Mouse (Mus musculus) hindbrain, embryonic 10.5 days (tissue): ENCODE data around the gene Tmem201. TPM values are rescaled to one million over a fixed set of nuclear protein-coding genes. Genes with fewer than 3 reads are reported as not detected.

Experiments
- DNase-seq: peaks from one replicate; pipeline ENCODE4 v3.0.0-alpha.2; 2017; ENCODE audit warnings: low spot score
- H3K27ac ChIP-seq: fragments of 300-500 bp; sonication (generic); 2 replicates; pipeline ENCODE4 v1.5.1; 2016; ENCODE audit warnings: mild to moderate bottlenecking, moderate library complexity
- H3K27me3 ChIP-seq: fragments of 300-500 bp; sonication (generic); 2 replicates; pipeline ENCODE4 v1.6.1; 2016; ENCODE audit warnings: mild to moderate bottlenecking; ENCODE audit not compliant: poor library complexity, insufficient read depth, severe bottlenecking
- H3K36me3 ChIP-seq: fragments of 300-500 bp; sonication (generic); 2 replicates; pipeline ENCODE4 v1.6.1; 2016; ENCODE audit warnings: mild to moderate bottlenecking, moderate library complexity
- H3K4me1 ChIP-seq: fragments of 300-500 bp; sonication (generic); replicated peaks from 2 replicates; pipeline ENCODE4 v1.6.1; 2016; ENCODE audit warnings: mild to moderate bottlenecking
- H3K4me3 ChIP-seq: fragments of 300-500 bp; sonication (generic); 2 replicates; pipeline ENCODE4 v1.5.1; 2016; ENCODE audit warnings: mild to moderate bottlenecking, moderate library complexity
- H3K9me3 ChIP-seq: fragments of 300-500 bp; sonication (generic); 2 replicates; pipeline ENCODE4 v1.6.1; 2016; ENCODE audit warnings: mild to moderate bottlenecking, moderate library complexity
- WGBS: fragments of 180-500 bp; shearing (Covaris S2); methylation state at CpG from one replicate; pipeline ENCODE4 v1.1.7; 2016; 5-methylcytosine and 5-hydroxymethylcytosine counted together
- polyA plus RNA-seq: library from polyadenylated mRNA; unstranded; fragments of >200 nt; fragmentation: Nextera tagmentation; extraction: Ambion mirVana; gene quantifications from 2 replicates; pipeline ENCODE4 v1.2.1, GENCODE M21; 2016

Tmem201 gene
- polyA plus RNA-seq, 1 experiment from 2014 or later, result 44.4 TPM

DNA sequence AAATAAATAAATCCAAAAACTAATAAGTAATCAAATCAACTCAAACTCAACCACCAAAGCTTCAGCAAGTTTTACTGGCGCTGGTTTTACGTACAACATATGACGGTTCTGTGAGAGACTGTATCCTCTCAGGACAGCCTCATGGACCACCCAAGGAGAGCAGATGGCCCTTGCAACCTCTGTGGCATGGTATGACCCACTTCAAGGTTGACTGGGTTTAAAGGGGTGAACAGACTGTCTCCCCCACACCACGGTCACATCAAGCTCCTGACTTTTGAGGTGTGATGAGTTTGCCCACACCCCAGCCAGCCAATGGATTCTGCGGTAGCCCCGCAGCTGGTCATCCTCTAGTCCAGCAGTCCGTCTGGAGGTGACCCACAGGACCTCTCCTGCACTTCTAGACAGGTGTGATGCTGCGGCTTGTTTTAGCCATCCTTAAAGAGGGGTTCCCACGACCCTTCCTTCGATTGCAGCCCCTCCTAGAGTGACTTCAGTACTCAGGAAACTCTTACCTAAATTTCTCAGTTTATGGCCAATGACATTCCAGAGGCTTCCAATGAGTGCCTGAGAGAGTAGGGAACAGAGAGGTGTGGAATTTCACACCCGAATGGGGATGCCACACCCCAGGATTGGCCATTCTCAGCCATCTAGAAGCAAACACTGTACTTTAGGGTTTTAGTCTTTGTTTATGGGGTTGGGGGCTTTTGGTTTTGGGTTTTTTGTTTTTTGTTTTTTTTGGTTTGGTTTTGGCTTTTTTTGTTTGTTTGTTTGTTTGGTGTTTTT is 52.8 kb downstream of the Tmem201 start:
- WGBS, result 85% methylated on average over 11 of the region's 11 CpGs
- no peak for DNase-seq
- H3K4me1 ChIP-seq, result no peaks in the 10 kb centered on the region; the same call in 1 of the 2 replicates
- no peaks in the 10 kb centered on the region for H3K36me3 ChIP-seq
- H3K27ac ChIP-seq, result no peak overlapping the region
- no peak overlapping the region for H3K4me3 ChIP-seq
- peaks cover 9% of the 10 kb centered on the region; the same call in 1 of the 2 replicates for H3K27me3 ChIP-seq
- no peaks in the 10 kb centered on the region for H3K9me3 ChIP-seq

DNA sequence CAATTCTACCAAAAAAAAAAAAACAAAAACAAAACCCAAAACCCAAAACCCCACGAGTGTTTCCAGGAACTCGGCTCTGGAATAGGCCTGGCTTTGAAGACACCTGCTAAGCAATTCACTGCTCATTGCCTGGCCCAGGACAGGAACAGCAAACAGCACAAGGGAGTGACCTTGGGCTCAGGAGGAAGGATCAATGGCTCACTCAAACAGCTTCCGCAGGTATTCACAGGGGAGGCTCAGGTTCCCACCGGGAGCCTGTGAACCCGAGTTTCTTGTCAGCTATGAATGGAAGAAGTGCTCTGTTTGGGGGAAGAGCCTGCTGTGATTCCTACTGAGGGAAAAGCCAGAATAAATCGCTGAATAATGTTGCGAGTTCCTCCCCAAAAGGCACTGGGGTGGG is 54.0 kb downstream of the Tmem201 start:
- Histone ChIP-seq H3K9me3 (no peaks in the 10 kb centered on the region), H3K4me1 (no peaks in the 10 kb centered on the region; the same call in 1 of the 2 replicates), H3K27me3 (peaks cover 9% of the 10 kb centered on the region; the same call in 1 of the 2 replicates), H3K4me3 (no peak overlapping the region), H3K27ac (no peak overlapping the region), H3K36me3 (no peaks in the 10 kb centered on the region)
- DNase-seq, result no peak
- WGBS, result 17% methylated on average over 7 of the region's 7 CpGs

DNA sequence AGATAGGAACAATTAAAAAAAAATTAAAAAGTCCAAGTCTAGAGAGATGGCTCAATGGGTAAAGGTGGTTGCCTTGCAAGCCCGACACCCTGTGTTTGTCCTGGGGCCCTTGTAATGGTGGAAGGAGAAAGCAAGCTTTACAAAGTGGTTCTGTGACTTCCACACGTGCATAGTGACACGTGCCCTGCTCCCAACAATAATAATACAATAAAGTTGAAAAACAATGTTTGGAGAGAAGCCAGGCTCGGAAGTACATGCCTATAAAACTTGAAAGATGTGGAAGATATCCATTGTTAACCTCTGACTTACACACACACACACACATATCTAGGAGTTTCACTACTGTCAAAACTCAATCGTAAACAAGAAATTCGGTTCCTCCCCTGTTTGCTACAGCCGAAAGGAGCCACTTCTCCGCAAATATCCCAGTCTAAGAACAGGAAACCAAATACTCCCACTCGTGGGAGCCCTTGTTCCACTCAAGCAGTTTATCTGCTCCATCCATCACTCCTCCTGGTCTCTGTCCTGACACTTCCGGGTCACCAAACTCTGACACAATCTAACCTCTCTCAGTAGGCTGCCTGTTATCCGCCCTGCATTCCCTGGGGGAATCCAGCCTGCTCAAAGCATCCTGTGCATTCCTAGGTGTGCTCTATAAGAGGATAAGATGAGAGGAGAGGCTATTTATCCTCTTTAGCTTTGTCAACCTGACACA is 58.6 kb downstream of the Tmem201 start:
- Histone ChIP-seq H3K36me3 (no peaks in the 10 kb centered on the region), H3K27me3 (peaks cover 23% of the 10 kb centered on the region), H3K27ac (no peak overlapping the region), H3K9me3 (no peaks in the 10 kb centered on the region), H3K4me1 (peaks cover 24% of the 10 kb centered on the region), H3K4me3 (no peak overlapping the region)
- WGBS, result 71% methylated on average over 11 of the region's 11 CpGs
- no peak for DNase-seq

DNA sequence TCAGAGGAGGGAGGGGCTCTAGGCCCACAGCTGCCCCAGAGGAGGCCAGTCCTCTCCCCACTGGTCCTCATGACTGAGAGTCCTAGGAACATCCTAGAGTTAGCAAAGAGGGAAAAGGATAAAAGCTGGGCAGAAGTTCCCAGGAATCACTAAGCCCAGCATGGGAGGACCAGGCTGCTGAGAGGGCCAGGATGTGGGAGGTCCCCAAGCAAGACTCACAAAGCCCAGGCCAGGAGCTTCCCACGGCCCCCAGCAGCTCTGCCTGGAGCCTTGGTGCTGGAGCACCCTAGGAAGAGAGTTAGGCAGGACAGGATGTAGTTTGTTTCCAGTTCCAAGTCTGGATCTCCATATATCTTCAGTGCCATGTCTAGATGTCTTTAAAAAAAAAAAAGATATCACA is 59.8 kb downstream of the Tmem201 start:
- no peak for DNase-seq
- WGBS, result 55% methylated on average over 1 of the region's 1 CpGs
- Histone ChIP-seq H3K9me3 (no peaks in the 10 kb centered on the region), H3K36me3 (0 out of 2 replicates have a peak, but pooled peaks cover 5% of the 10 kb centered on the region), H3K27ac (no peak overlapping the region), H3K27me3 (peaks cover 35% of the 10 kb centered on the region), H3K4me3 (no peak overlapping the region), H3K4me1 (peaks cover 24% of the 10 kb centered on the region)

DNA sequence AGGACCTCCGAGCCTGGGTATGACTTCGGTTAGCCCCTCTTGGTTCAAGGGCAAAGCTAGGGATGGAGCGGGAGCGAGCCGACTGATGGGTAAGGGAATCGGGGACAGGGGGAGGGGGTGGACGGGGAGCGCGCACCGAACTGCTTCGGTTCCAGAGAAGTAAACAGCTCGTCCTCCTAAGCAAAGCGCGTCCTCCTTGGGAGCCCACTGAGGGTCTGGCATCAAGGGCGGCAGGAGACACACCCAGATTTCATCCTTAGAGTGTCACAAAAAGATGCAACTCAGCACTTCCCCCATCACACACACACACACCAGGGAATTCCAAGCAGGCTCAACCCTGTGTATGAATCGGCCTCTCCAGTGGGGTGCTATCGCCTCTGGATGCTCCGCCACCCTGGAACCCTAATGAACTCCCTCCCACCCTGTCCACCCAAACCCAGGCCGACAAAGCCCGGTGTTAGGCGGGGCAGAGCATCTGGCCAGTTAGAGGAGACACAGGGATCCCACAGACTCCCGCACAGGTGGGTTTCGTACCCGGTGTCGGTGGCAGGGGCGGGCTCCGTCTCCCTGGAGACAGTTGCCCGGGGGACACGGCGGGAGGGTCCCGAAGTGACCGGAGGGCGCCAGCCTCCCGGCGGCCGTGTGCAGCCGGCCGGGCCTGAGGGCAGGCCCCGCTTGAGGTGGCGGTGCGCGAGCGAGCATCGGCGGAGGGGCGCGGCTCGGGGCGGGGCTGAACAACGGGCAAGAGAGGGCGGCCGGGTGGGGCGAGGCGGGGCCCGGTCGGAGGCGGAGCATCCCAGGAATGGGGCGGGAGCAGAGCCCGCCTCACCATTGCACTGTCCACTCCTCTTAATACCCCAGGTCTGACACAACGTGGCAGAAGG is 62.2 kb downstream of the Tmem201 start:
- Histone ChIP-seq H3K4me3 (peak overlapping the region; percentile 72), H3K27ac (peak overlapping the region; percentile 86), H3K9me3 (0 out of 2 replicates have a peak, but pooled peaks cover 4% of the 10 kb centered on the region), H3K27me3 (peaks cover 35% of the 10 kb centered on the region), H3K4me1 (peaks cover 24% of the 10 kb centered on the region), H3K36me3 (peaks cover 15% of the 10 kb centered on the region)
- WGBS, result under 1% methylated on average over 60 of the region's 60 CpGs
- DNase-seq, result peak; percentile 85

DNA sequence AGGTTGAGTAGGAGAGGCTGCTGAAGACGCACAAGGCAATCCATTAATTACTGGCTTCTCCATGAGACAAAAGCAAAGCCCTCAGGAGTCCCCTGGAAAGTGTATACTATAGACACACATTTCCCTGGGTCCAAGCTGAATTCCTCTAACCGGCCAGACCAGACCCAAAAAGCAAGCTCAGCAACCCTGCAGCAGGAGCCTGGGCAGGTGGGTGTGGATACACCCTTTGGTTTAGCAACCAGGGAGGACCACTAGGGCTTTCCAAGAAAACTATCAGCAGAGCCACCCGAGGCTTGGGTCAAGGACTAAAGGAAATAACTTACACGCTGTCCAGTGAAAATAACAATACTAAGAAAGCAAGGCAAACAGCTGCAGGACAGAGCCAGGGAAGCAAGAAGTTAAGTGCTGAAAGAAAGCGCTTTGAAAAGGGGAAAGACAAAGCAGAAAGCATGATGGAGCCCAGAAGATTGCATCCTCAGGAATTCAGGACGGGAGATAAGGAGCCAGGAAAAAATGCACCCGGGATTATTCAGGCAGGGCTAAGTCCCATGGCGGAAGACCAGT is 62.9 kb downstream of the Tmem201 start:
- Histone ChIP-seq H3K4me1 (peaks cover 24% of the 10 kb centered on the region), H3K36me3 (peaks cover 15% of the 10 kb centered on the region), H3K4me3 (peak overlapping the region; percentile 72), H3K27me3 (peaks cover 35% of the 10 kb centered on the region), H3K9me3 (0 out of 2 replicates have a peak, but pooled peaks cover 4% of the 10 kb centered on the region), H3K27ac (peak overlapping the region; percentile 86)
- DNase-seq, result no peak
- 13% methylated on average over 8 of the region's 8 CpGs for WGBS

DNA sequence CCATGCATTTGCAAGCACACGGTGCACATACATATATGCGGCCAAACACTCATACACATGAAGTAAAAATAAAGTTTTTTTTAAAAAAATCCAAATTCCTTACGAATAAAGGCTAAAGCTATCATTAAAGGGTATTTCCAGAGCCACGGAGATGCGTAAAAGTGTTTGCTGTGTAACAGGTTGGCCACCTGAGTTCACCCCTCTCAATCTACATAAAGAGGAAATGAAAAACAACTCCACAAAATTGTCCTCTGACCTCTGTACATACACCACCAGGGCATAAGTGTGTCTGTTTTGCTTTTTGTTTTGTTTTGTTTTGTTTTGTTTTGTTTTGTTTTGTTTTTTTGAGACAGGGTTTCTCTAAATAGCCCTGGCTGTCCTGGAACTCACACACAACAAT is 65.1 kb downstream of the Tmem201 start:
- Histone ChIP-seq H3K4me1 (peaks cover 21% of the 10 kb centered on the region), H3K27me3 (peaks cover 35% of the 10 kb centered on the region), H3K36me3 (peaks cover 15% of the 10 kb centered on the region), H3K27ac (no peak overlapping the region), H3K4me3 (no peak overlapping the region), H3K9me3 (0 out of 2 replicates have a peak, but pooled peaks cover 4% of the 10 kb centered on the region)
- DNase-seq, result no peak
- WGBS, result 95% methylated on average over 5 of the region's 5 CpGs

DNA sequence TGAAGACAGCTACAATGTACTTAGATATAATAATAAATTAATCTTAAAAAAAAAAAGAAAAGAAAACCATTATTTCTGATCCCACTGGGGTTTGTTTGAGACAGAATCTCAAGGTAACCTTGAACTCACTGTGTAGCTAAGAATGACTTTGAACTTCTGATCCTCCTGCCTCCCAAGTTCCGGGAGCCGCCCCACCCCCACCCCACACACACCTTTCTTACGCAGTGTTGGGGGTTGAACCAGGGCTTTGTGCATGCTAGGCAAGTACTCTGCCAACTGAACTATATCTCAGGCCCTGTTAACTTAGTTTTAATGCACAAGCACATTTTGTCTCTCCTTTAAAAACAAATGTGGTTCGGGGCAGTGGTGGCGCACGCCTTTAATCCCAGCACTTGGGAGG is 66.7 kb downstream of the Tmem201 start:
- H3K27me3 ChIP-seq, result peaks cover 30% of the 10 kb centered on the region
- WGBS, result 93% methylated on average over 6 of the region's 6 CpGs
- no peak for DNase-seq

DNA sequence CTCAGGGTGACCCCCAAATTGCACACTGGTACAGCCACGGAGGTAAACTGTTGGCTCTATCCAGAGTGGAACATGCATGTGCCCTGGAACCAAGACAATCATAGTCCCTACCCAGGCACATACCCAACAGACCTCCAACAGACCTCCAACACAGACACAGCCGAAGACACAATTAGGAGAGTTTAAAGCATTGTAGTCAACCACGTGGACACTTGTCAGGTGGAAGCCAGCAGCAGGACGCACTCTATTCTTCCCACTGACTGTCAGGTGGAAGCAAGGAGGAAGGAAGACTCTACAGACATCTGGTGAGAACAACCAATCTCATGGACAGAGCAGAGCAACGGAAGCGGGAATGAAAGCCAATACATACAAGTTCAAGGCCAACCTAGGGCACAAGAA is 72.2 kb downstream of the Tmem201 start:
- H3K9me3 ChIP-seq, result no peaks in the 10 kb centered on the region
- 0 out of 2 replicates have a peak, but pooled peaks cover 8% of the 10 kb centered on the region for H3K4me1 ChIP-seq
- no peak for DNase-seq
- 88% methylated on average over 6 of the region's 6 CpGs for WGBS
- H3K27ac ChIP-seq, result no peak overlapping the region
- no peaks in the 10 kb centered on the region for H3K27me3 ChIP-seq
- H3K4me3 ChIP-seq, result no peak overlapping the region
- H3K36me3 ChIP-seq, result peaks cover 6% of the 10 kb centered on the region; the same call in 1 of the 2 replicates

More for the DNA sequence above, 66.7 kb downstream of the Tmem201 start:
- Histone ChIP-seq H3K27ac (no peak overlapping the region), H3K36me3 (peaks cover 15% of the 10 kb centered on the region), H3K4me1 (peaks cover 16% of the 10 kb centered on the region), H3K4me3 (no peak overlapping the region), H3K9me3 (0 out of 2 replicates have a peak, but pooled peaks cover 4% of the 10 kb centered on the region)

Other genes with a start within 250 kb of the Tmem201 start
- 62.7 and 68.2 TPM in 2 replicates for gene Ctnnbip1, start 219.8 kb downstream of the Tmem201 start, polyA plus RNA-seq
- 36.0 and 57.4 TPM in 2 replicates for gene Clstn1, start 151.6 kb downstream of the Tmem201 start, polyA plus RNA-seq
- gene Pik3cd, start 35.5 kb downstream of the Tmem201 start, polyA plus RNA-seq, result 10.4 and 17.2 TPM in 2 replicates
- 19.1 and 20.3 TPM in 2 replicates for gene Slc25a33, start 36.2 kb upstream of the Tmem201 start, polyA plus RNA-seq
- 10.7 and 12.0 TPM in 2 replicates for gene Spsb1, start 217.0 kb upstream of the Tmem201 start, polyA plus RNA-seq